11 mouse cellular contexts compared by ENCODE assay signal in the genomic region with DNA sequence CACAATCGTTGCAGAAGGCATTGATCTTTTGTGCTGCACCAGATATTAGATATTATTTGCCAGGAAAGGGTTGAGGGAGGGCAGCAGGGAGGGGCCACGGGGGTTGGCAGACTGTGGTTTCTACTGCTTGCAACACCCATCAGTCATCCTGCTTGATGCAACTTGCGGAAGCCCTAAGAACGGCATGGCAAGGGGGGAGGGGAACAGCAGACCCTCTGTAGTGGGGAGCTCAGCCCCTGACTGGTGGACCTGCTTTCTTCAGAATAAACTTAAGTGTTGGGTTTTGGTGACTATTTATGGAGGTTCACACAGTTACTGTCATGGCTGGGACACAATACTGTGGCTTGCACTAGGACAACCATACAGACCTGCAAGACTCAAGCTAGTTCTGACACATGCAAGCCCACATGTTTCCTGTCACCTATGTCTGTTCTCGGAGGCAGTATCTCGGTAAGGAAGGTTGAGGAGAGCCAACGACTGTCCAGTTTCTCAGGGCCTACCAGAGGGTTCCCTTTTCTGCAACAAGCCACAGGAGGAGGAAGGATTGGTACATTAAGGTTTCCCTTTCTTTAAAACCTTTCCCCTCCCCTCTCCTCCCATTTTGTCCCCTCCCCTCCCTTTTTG. TPM values are rescaled to one million over a fixed set of nuclear protein-coding genes. Genes with fewer than 3 reads are reported as not detected.
A peak's percentile ranks its signal among the peaks of the same experiment; 100 is the strongest.
DNase-seq lines count a peak whose midpoint lies in the region; ATAC-seq and TF ChIP-seq lines count a peak whose summit lies in the region.
"Had no signal": no experiment of that assay in that cellular context is flagged by ENCODE, and none has a peak within 500 bp of the region (broad histone marks: within the 10 kb centered on the region; RNA-seq: fewer than 3 reads in every experiment).

No protein-coding gene starts in this region.

- 0 out of 2 replicates have a peak, but pooled peaks have one; percentile 31 for ATAC-seq in liver, embryonic 15.5 days (ENCODE audit: insufficient read depth)
- no peak for ATAC-seq in hindbrain, embryonic 12.5 days (ENCODE audit: low FRiP score)

- H3K9ac ChIP-seq in liver, embryonic 15.5 days = no peak overlapping the region
- H3K9ac ChIP-seq in hindbrain, embryonic 12.5 days = no peak overlapping the region
- H3K9ac ChIP-seq: heart, embryonic 13.5 days; kidney, embryonic 15.5 days had no signal

- TF ChIP-seq POLR2A in myocyte (IDR thresholded peaks at IDR 0.05; ENCODE audit: insufficient read length, low read depth) = no peak

- H3K36me3 ChIP-seq in liver, embryonic 15.5 days (replicated peaks) = no peaks in the 10 kb centered on the region
- H3K36me3 ChIP-seq in myocyte (ENCODE audit: control insufficient read depth, insufficient read depth) = no peaks in the 10 kb centered on the region
- no peaks in the 10 kb centered on the region for H3K36me3 ChIP-seq in hindbrain, embryonic 12.5 days
- H3K36me3 ChIP-seq: G1E; heart, embryonic 13.5 days; kidney, embryonic 15.5 days had no signal

- H3K4me1 ChIP-seq in liver, embryonic 15.5 days (replicated peaks) = peaks cover 4% of the 10 kb centered on the region; the same call in 1 of the 2 replicates
- H3K4me1 ChIP-seq in hindbrain, embryonic 12.5 days = no peaks in the 10 kb centered on the region
- H3K4me1 ChIP-seq: kidney, embryonic 15.5 days had no signal

- 15% methylated on average over 7 of the region's 7 CpGs for WGBS in liver, embryonic 15.5 days (ENCODE audit: insufficient replicate concordance)
- WGBS in hindbrain, embryonic 12.5 days = 81% methylated on average over 7 of the region's 7 CpGs

- 0 out of 2 replicates have a peak overlapping the region, but pooled peaks have one; percentile 41 for H3K27ac ChIP-seq in liver, embryonic 15.5 days (replicated peaks)
- no peak overlapping the region for H3K27ac ChIP-seq in hindbrain, embryonic 12.5 days
- H3K27ac ChIP-seq: heart, embryonic 13.5 days; kidney, embryonic 15.5 days had no signal

- DNase-seq in 416B (ENCODE audit: low read depth) (peak; percentile 95), adipocyte (ENCODE audit: low spot score) (no peak)
- DNase-seq in T-cell, adult 2 months (ENCODE audit: low spot score) = peak; percentile 64
- DNase-seq in layer of hippocampus, adult 18-20 months (ENCODE audit: low spot score in 2 of 2) = no peak
- DNase-seq in kidney, adult 18-20 months = no peak

- 0 out of 2 replicates have a peak overlapping the region, but pooled peaks have one; percentile 21 for H3K4me3 ChIP-seq in liver, embryonic 15.5 days (replicated peaks)
- no peak overlapping the region for H3K4me3 ChIP-seq in myocyte
- H3K4me3 ChIP-seq in hindbrain, embryonic 12.5 days = no peak overlapping the region
- H3K4me3 ChIP-seq: heart, embryonic 13.5 days; kidney, embryonic 15.5 days had no signal

- H3K27me3 ChIP-seq in liver, embryonic 15.5 days = 0 out of 2 replicates have a peak, but pooled peaks cover 4% of the 10 kb centered on the region
- no peaks in the 10 kb centered on the region for H3K27me3 ChIP-seq in myocyte (ENCODE audit: control insufficient read depth, insufficient read depth, insufficient read length)
- no peaks in the 10 kb centered on the region for H3K27me3 ChIP-seq in hindbrain, embryonic 12.5 days
- H3K27me3 ChIP-seq: heart, embryonic 13.5 days; kidney, embryonic 15.5 days had no signal

- H3ac ChIP-seq in myocyte (ENCODE audit: control insufficient read depth, insufficient read length) = no peak overlapping the region

- H3K79me2 ChIP-seq in myocyte (ENCODE audit: control insufficient read depth, insufficient read depth) = no peaks in the 10 kb centered on the region

- H3K9me3 ChIP-seq in liver, embryonic 15.5 days (replicated peaks) = no peaks in the 10 kb centered on the region
- H3K9me3 ChIP-seq in hindbrain, embryonic 12.5 days (replicated peaks) = no peaks in the 10 kb centered on the region
- H3K9me3 ChIP-seq: G1E; heart, embryonic 13.5 days; kidney, embryonic 15.5 days had no signal

- peak overlapping the region; percentile 47 for H3K4me2 ChIP-seq in liver, embryonic 15.5 days
- no peak overlapping the region for H3K4me2 ChIP-seq in myocyte (ENCODE audit: low read depth)
- H3K4me2 ChIP-seq in hindbrain, embryonic 12.5 days (replicated peaks) = no peak overlapping the region
- H3K4me2 ChIP-seq: heart, embryonic 13.5 days; kidney, embryonic 15.5 days had no signal

TF ChIP-seq in myocyte, 11 proteins besides CTCF, POLR2A, EP300 and RAD21:
- TF ChIP-seq TCF12 (IDR thresholded peaks at IDR 0.05; ENCODE audit: insufficient read depth, poor library complexity, severe bottlenecking) (no peak), MYOD1 (IDR thresholded peaks at IDR 0.05; ENCODE audit: control insufficient read depth in 1 of 3, insufficient read length in 2 of 3, low read depth in 2 of 3) (no peak), MAX (IDR thresholded peaks at IDR 0.05; ENCODE audit: low read depth) (no peak), E2F4 (IDR thresholded peaks at IDR 0.05; ENCODE audit: insufficient read depth) (no peak), TCF3 (IDR thresholded peaks at IDR 0.05; ENCODE audit: insufficient read length, low read depth) (no peak), POLR2AphosphoS2 (IDR thresholded peaks at IDR 0.05; ENCODE audit: insufficient read length, low read depth) (no peak), CEBPB (IDR thresholded peaks at IDR 0.05; ENCODE audit: insufficient read depth, poor library complexity, severe bottlenecking) (peak; percentile 25; the same call in 1 of the 2 replicates), MYOG (IDR thresholded peaks at IDR 0.05; ENCODE audit: control insufficient read depth in 1 of 3, insufficient read depth in 1 of 3, insufficient read length in 2 of 3, low read depth in 2 of 3) (no peak), USF1 (IDR thresholded peaks at IDR 0.05; ENCODE audit: low read depth) (no peak)

RNA-seq across cellular contexts. Expression of gene Rubcnl, which starts 53.6 kb away (rescaled TPM):
- 0.31 and 0.38 TPM in 2 replicates for polyA plus RNA-seq in liver, embryonic 15.5 days (2015; fragmentation: Nextera tagmentation; extraction: Ambion mirVana)
- polyA plus RNA-seq in myocyte (2012; fragmentation: generic; extraction: Trizol) = 0.64 TPM
- total RNA-seq in layer of hippocampus, adult 18-20 months (2021) = 1 to 10 TPM in 1 of 2 experiments, under 1 TPM in 1; 0.81 to 1.1 TPM
- 0.08 and 0.23 TPM in 2 replicates for polyA plus RNA-seq in hindbrain, embryonic 12.5 days (2016; fragmentation: Nextera tagmentation; extraction: Ambion mirVana)
- polyA plus RNA-seq: G1E had no signal

Comparison
In these comparisons a context has a peak if more than half of its experiments do, and no peak if none do; other contexts are left out.
1. DNase-seq: peak in 416B (single experiment) and T-cell, adult 2 months (single experiment); none in layer of hippocampus, adult 18-20 months (0 of 2), kidney, adult 18-20 months (single experiment) and adipocyte (single experiment).